Mouse (Mus musculus) intestine, embryonic 14.5 days (tissue): ENCODE measurements around the gene Rabgap1l. TPM values are rescaled to one million over a fixed set of nuclear protein-coding genes. Genes with fewer than 3 reads are reported as not detected.

Source experiments
- ATAC-seq: fragments of 200-750 bp; cut with Nextera tagmentation; replicated peaks from 2 replicates; pipeline ENCODE4 v1.8.0; 2017; ENCODE audit warnings: low read depth, moderate number of reproducible peaks, moderate TSS enrichment, moderate library complexity; ENCODE audit not compliant: low FRiP score, low TSS enrichment
- DNase-seq: peaks from one replicate; pipeline ENCODE4 v3.0.0-alpha.2; 2018; ENCODE audit warnings: low spot score
- H3K27ac ChIP-seq: fragments of 300-500 bp; sonication (generic); 2 replicates; pipeline ENCODE4 v1.5.1; 2014; ENCODE audit warnings: low read depth, mild to moderate bottlenecking, control low read depth
- H3K27me3 ChIP-seq: fragments of 300-500 bp; sonication (generic); replicated peaks from 2 replicates; pipeline ENCODE4 v1.6.1; 2014; ENCODE audit warnings: low read length, control low read depth; ENCODE audit not compliant: control insufficient read depth, insufficient read depth
- H3K36me3 ChIP-seq: fragments of 300-500 bp; sonication (generic); 2 replicates; pipeline ENCODE4 v1.6.1; 2014; ENCODE audit warnings: low read length, control low read depth; ENCODE audit not compliant: control insufficient read depth, insufficient read depth
- H3K4me1 ChIP-seq: fragments of 300-500 bp; sonication (generic); replicated peaks from 2 replicates; pipeline ENCODE4 v1.6.1; 2014; ENCODE audit warnings: low read length, control low read depth, mixed read lengths; ENCODE audit not compliant: control insufficient read depth, insufficient read depth
- H3K4me2 ChIP-seq: fragments of 300-500 bp; sonication (generic); 2 replicates; pipeline ENCODE4 v1.6.1; 2014; ENCODE audit warnings: low read length
- H3K4me3 ChIP-seq: fragments of 300-500 bp; sonication (generic); 2 replicates; pipeline ENCODE4 v1.5.1; 2014; ENCODE audit warnings: low read depth, low read length, control low read depth, mixed read lengths
- H3K9ac ChIP-seq: fragments of 300-500 bp; sonication (generic); 2 replicates; pipeline ENCODE4 v1.6.1; 2014; ENCODE audit warnings: mild to moderate bottlenecking, low read length
- H3K9me3 ChIP-seq: fragments of 300-500 bp; sonication (generic); 2 replicates; pipeline ENCODE4 v1.6.1; 2016; ENCODE audit warnings: low read length, control low read depth; ENCODE audit not compliant: control insufficient read depth
- WGBS: fragments of 180-500 bp; shearing (Covaris S2); extraction: QIAGEN DNeasy Blood & Tissue Kit; methylation state at CpG from one replicate; pipeline ENCODE4 v1.1.7; 2014; 5-methylcytosine and 5-hydroxymethylcytosine counted together
- polyA plus RNA-seq: library from polyadenylated mRNA; unstranded; fragments of >200 nt; fragmentation: Nextera tagmentation; extraction: Ambion mirVana; gene quantifications from 2 replicates; pipeline ENCODE4 v1.2.1, GENCODE M21; 2014

The Rabgap1l gene
- polyA plus RNA-seq, 1 experiment from 2014 or later, result 19.9 TPM

DNA sequence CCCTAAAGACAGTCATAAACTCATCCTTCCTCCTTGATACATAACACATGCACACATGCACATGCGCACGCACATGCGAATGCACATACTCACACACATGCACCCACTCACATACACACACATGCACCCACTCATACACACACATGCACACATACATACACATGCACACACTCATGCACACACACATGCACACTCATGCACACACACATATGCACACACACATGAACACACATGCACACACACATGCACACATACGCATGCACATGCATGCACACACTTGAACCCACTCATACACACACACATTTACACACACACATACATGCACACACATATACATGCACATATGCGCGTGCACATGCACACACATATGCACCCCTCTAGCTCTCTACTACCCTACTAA is 89.2 kb downstream of the Rabgap1l start:
- no peak for DNase-seq
- no peak for ATAC-seq
- Histone ChIP-seq H3K9ac (no peak overlapping the region), H3K27me3 (no peaks in the 10 kb centered on the region), H3K36me3 (peaks cover 4% of the 10 kb centered on the region; the same call in 1 of the 2 replicates), H3K4me1 (no peaks in the 10 kb centered on the region), H3K9me3 (no peaks in the 10 kb centered on the region), H3K4me3 (no peak overlapping the region), H3K4me2 (no peak overlapping the region), H3K27ac (no peak overlapping the region)
- 98% methylated on average over 6 of the region's 6 CpGs for WGBS

- no peak overlapping the region for H3K9ac ChIP-seq
- H3K36me3 ChIP-seq, result no peaks in the 10 kb centered on the region
- H3K27me3 ChIP-seq, result no peaks in the 10 kb centered on the region
- ATAC-seq (peak; percentile 60; the same call in 1 of the 2 replicates), DNase-seq (peak; percentile 91)
- WGBS, result 52% methylated on average over 1 of the region's 1 CpGs
- H3K27ac ChIP-seq, result no peak overlapping the region
- no peak overlapping the region for H3K4me2 ChIP-seq
- H3K4me1 ChIP-seq, result no peaks in the 10 kb centered on the region
- H3K9me3 ChIP-seq, result no peaks in the 10 kb centered on the region
- H3K4me3 ChIP-seq, result no peak overlapping the region
Observed at GRCm38 (mm10) chr1:160693094-160693447, 99.9 kb downstream of the Rabgap1l start.

GRCm38 (mm10) chr1:160692224-160693093 is 100.6 kb downstream of the Rabgap1l start:
- no peak overlapping the region for H3K4me3 ChIP-seq
- H3K4me1 ChIP-seq, result no peaks in the 10 kb centered on the region
- no peak for DNase-seq
- H3K27ac ChIP-seq, result no peak overlapping the region
- no peaks in the 10 kb centered on the region for H3K9me3 ChIP-seq
- no peaks in the 10 kb centered on the region for H3K27me3 ChIP-seq
- no peaks in the 10 kb centered on the region for H3K36me3 ChIP-seq
- no peak for ATAC-seq
- H3K4me2 ChIP-seq, result no peak overlapping the region
- WGBS, result 80% methylated on average over 6 of the region's 6 CpGs
- no peak overlapping the region for H3K9ac ChIP-seq

DNA sequence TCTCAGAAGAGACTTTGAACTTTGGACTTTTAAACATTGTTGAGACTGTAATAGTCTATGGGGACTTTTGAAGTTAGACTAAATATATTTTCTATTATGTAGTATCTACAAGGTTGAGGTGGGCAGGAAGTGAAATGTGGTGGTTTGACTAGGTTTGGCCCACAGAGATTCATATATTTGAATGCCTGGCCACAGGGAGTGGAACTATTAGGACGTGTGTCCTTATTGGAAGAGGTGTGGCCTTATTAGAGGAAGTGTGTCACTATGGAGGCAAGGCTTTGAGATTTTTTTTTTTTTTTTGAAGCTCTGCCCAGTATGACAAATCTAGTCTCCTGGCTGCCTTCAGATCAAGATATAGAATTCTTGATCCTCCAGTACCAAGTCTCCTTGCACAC is 101.8 kb downstream of the Rabgap1l start:
- peaks cover 3% of the 10 kb centered on the region; the same call in 1 of the 2 replicates for H3K9me3 ChIP-seq
- H3K36me3 ChIP-seq, result no peaks in the 10 kb centered on the region
- H3K27me3 ChIP-seq, result no peaks in the 10 kb centered on the region
- WGBS, result 94% methylated on average over 1 of the region's 1 CpGs
- ATAC-seq (no peak), DNase-seq (no peak)
- no peak overlapping the region for H3K4me2 ChIP-seq
- H3K4me1 ChIP-seq, result no peaks in the 10 kb centered on the region
- H3K27ac ChIP-seq, result no peak overlapping the region
- H3K9ac ChIP-seq, result no peak overlapping the region
- no peak overlapping the region for H3K4me3 ChIP-seq

DNA sequence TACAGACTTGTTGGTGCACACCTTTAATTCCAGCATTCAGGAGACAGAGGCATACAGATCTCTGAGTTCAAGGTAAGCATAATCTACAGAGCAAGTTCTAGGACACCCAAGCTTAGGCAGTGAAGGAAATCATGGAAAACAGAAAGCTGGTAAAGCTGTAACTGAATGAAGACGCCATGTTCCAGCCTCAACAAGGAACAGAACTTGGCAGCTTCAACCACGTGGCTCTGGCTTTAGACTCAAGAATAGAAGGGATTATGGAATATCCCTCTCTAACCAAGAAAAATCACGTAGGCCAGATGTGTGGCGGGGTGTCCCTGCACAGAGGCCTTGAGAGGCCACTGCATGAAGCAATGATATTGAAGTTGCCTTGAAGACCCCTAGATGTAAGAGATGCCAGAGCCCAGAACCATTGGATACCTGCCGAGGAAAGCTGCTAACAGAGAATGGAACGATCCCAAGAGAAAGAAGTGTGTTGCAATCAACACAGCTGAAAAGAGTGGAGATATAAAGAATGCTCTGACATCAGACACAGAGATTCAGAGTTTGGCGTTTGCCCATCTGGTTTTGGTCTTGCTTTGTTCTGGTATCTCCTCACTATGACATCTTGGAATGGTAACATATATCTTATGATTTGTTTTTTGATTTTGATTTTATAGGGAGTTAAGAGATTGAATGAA is 102.4 kb downstream of the Rabgap1l start:
- 92% methylated on average over 7 of the region's 7 CpGs for WGBS
- H3K27me3 ChIP-seq, result no peaks in the 10 kb centered on the region
- H3K4me1 ChIP-seq, result no peaks in the 10 kb centered on the region
- H3K4me2 ChIP-seq, result no peak overlapping the region
- no peak overlapping the region for H3K9ac ChIP-seq
- H3K4me3 ChIP-seq, result no peak overlapping the region
- H3K36me3 ChIP-seq, result no peaks in the 10 kb centered on the region
- no peak for DNase-seq
- no peak overlapping the region for H3K27ac ChIP-seq
- no peak for ATAC-seq
- peaks cover 5% of the 10 kb centered on the region; the same call in 1 of the 2 replicates for H3K9me3 ChIP-seq

DNA sequence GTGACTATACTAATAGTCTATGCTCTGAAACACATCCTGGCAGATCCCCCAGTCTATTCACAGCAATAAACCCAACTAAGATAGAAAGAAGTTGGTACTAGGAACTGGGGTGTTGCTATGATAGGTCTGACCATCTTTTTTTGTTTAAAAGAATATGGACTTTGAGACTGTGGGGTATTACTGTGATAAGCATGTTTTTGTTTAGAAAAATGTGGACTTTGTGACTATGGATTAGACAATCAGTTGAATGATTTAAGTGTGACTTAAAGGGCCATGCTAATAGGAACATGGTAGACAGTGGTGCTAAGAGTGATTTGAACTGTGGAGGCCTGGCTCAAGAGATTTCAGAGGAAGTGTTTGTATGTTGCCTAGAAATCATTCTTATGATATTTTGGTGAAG is 103.5 kb downstream of the Rabgap1l start:
- Histone ChIP-seq H3K27ac (no peak overlapping the region), H3K4me2 (no peak overlapping the region), H3K4me3 (no peak overlapping the region), H3K27me3 (no peaks in the 10 kb centered on the region), H3K9ac (no peak overlapping the region), H3K36me3 (no peaks in the 10 kb centered on the region), H3K9me3 (peaks cover 5% of the 10 kb centered on the region; the same call in 1 of the 2 replicates), H3K4me1 (no peaks in the 10 kb centered on the region)
- ATAC-seq, result no peak
- no peak for DNase-seq

DNA sequence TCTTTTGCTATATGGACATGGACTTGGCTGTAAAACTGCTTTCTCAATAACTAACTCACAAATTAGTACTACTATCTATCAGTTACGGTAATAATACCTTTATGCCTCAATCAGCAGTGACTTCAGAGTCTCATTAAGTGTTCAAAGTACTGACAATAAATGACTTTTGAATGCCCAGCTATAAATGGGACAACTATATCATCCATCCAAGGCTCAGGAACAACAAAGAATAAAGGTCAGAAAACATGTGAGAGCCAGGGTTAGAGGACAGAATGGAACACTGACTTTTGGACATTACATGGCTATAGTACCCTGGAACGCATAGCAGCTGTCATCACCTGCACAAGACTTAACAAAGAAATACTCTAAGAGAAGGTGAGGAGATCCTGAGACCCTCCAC is 108.8 kb downstream of the Rabgap1l start:
- Histone ChIP-seq H3K9me3 (peaks cover 5% of the 10 kb centered on the region; the same call in 1 of the 2 replicates), H3K4me1 (no peaks in the 10 kb centered on the region), H3K9ac (no peak overlapping the region), H3K27ac (no peak overlapping the region), H3K4me3 (no peak overlapping the region), H3K36me3 (no peaks in the 10 kb centered on the region), H3K4me2 (no peak overlapping the region), H3K27me3 (no peaks in the 10 kb centered on the region)
- no peak for DNase-seq
- WGBS, result 95% methylated on average over 2 of the region's 2 CpGs
- ATAC-seq, result no peak

DNA sequence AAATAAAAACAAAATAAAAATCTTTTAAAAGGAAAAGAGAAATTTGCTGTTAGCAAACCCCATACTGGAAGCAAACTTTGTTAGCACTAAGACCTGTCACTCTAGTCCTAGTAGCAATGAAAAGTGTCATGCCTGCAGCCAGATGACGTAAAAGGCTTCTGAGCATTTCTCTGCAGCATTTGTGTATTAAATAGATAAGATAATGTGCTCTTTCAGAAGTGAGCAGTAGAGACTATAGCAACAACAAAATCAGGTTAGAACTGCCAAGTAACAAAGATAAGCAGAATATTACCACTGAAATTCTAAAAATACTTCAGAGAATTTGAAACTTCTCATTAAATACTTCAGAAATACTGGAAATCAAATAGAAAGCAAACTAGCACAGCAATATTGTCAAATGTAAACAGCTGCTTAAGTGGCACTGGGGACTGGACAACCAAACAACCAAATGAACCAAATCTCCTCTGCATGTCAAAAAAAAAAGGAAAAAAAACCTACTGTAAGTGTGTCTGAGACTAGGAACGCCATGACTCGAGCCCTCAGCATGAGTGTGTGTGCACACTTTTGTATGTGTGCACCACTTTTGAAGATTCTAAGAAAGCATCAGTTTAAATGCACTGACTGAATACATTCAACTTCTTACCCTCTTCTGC is 111.5 kb downstream of the Rabgap1l start:
- WGBS, result 85% methylated on average over 3 of the region's 3 CpGs
- H3K36me3 ChIP-seq, result no peaks in the 10 kb centered on the region
- no peaks in the 10 kb centered on the region for H3K4me1 ChIP-seq
- no peak overlapping the region for H3K4me2 ChIP-seq
- no peaks in the 10 kb centered on the region for H3K27me3 ChIP-seq
- H3K4me3 ChIP-seq, result no peak overlapping the region
- H3K9ac ChIP-seq, result no peak overlapping the region
- peaks cover 5% of the 10 kb centered on the region; the same call in 1 of the 2 replicates for H3K9me3 ChIP-seq
- no peak overlapping the region for H3K27ac ChIP-seq
- ATAC-seq (no peak), DNase-seq (no peak)
